Mouse (Mus musculus) MEL (cell line): ENCODE data around the gene Hbb-bs. TPM values are rescaled to one million over a fixed set of nuclear protein-coding genes. Genes with fewer than 3 reads are reported as not detected.

Experiments
- DNase-seq: peaks from one replicate; pipeline ENCODE4 v3.0.0; 2011; ENCODE audit warnings: low read depth, low spot score
- H3K27ac ChIP-seq: 2 replicates; pipeline ENCODE4 v1.5.1; 2012; ENCODE audit warnings: low read depth, mild to moderate bottlenecking, control low read depth, low read length, moderate library complexity; ENCODE audit not compliant: control insufficient read depth
- H3K27me3 ChIP-seq, 2 experiments: fragments of 150-350 bp in 1 of 2; sonication (generic) in 1 of 2; 2 replicates each; pipeline ENCODE4 v1.6.1; 2012; ENCODE audit warnings: low read length in 2 of 2, mild to moderate bottlenecking in 2 of 2, improper control_type of control experiment in 1 of 2, moderate library complexity in 1 of 2; ENCODE audit not compliant: insufficient read depth in 2 of 2, control insufficient read depth in 1 of 2
- H3K36me3 ChIP-seq, 2 experiments: 2 replicates each; pipeline ENCODE4 v1.6.1; 2012 to 2014; ENCODE audit warnings: low read length in 2 of 2, improper control_type of control experiment in 1 of 2, inconsistent platforms in 1 of 2, mild to moderate bottlenecking in 1 of 2; ENCODE audit not compliant: insufficient read depth in 2 of 2, control insufficient read depth in 1 of 2
- H3K4me1 ChIP-seq, 2 experiments: fragments of 150-350 bp in 1 of 2; sonication (generic) in 1 of 2; 2 replicates each; pipeline ENCODE4 v1.6.1; 2012; ENCODE audit warnings: low read length in 2 of 2, improper control_type of control experiment in 1 of 2, mild to moderate bottlenecking in 1 of 2; ENCODE audit not compliant: insufficient read depth in 2 of 2, control insufficient read depth in 1 of 2
- H3K4me3 ChIP-seq, 2 experiments: fragments of 150-350 bp in 1 of 2; sonication (generic) in 1 of 2; 2 replicates each; pipeline ENCODE4 v1.5.1; 2012; ENCODE audit warnings: low read depth in 2 of 2, low read length in 2 of 2, mild to moderate bottlenecking in 2 of 2, moderate library complexity in 2 of 2, control low read depth in 1 of 2, improper control_type of control experiment in 1 of 2; ENCODE audit not compliant: control insufficient read depth in 1 of 2, insufficient read depth in 1 of 2
- H3K79me2 ChIP-seq: 2 replicates; pipeline ENCODE4 v1.6.1; 2012; ENCODE audit warnings: mild to moderate bottlenecking, low read length, moderate library complexity; ENCODE audit not compliant: control insufficient read depth, poor library complexity, insufficient read depth
- H3K9ac ChIP-seq: 2 replicates; pipeline ENCODE4 v1.6.1; 2012; ENCODE audit warnings: low read depth, mild to moderate bottlenecking, control low read depth, low read length, moderate library complexity; ENCODE audit not compliant: control insufficient read depth, poor library complexity, severe bottlenecking
- H3K9me3 ChIP-seq: fragments of 150-350 bp; sonication (generic); replicated peaks from 2 replicates; pipeline ENCODE4 v1.6.1; 2012; ENCODE audit warnings: mild to moderate bottlenecking, low read length, improper control_type of control experiment, moderate library complexity; ENCODE audit not compliant: insufficient read depth
- BHLHE40 ChIP-seq: IDR thresholded peaks from 2 replicates; pipeline ENCODE4 v1.6.1; 2012; ENCODE audit warnings: low read depth, mild to moderate bottlenecking, inconsistent platforms, low read length, improper control_type of control experiment, borderline replicate concordance
- CHD1 ChIP-seq: IDR thresholded peaks from 2 replicates; pipeline ENCODE4 v1.6.1; 2012; ENCODE audit warnings: low read depth, mild to moderate bottlenecking, inconsistent platforms, low read length, improper control_type of control experiment
- CHD2 ChIP-seq: IDR thresholded peaks from 2 replicates; pipeline ENCODE4 v1.6.1; 2011; ENCODE audit warnings: low read length, improper control_type of control experiment
- CTCF ChIP-seq, 3 experiments: IDR thresholded peaks in 2 of 3; conservative IDR thresholded peaks in 1 of 3; 2 replicates each; pipeline ENCODE4 v1.5.1; 2011 to 2012; ENCODE audit warnings: low read length in 3 of 3, low read depth in 2 of 3, mild to moderate bottlenecking in 2 of 3, improper control_type of control experiment in 1 of 3, inconsistent platforms in 1 of 3, mixed read lengths in 1 of 3, moderate library complexity in 1 of 3; ENCODE audit not compliant: control insufficient read depth in 1 of 3, insufficient read depth in 1 of 3, poor library complexity in 1 of 3, severe bottlenecking in 1 of 3
- E2F4 ChIP-seq: IDR thresholded peaks from 2 replicates; pipeline ENCODE4 v1.6.1; 2011; ENCODE audit warnings: low read depth, low read length, improper control_type of control experiment, borderline replicate concordance
- ELF1 ChIP-seq: IDR thresholded peaks from 2 replicates; pipeline ENCODE4 v1.6.1; 2014; ENCODE audit warnings: low read depth, mild to moderate bottlenecking, inconsistent platforms, low read length, improper control_type of control experiment, moderate library complexity
- EP300 ChIP-seq, 2 experiments: IDR thresholded peaks; 2 replicates each; pipeline ENCODE4 v1.6.1; 2011; ENCODE audit warnings: improper control_type of control experiment in 2 of 2, low read length in 2 of 2, low read depth in 1 of 2, mild to moderate bottlenecking in 1 of 2
- ETS1 ChIP-seq: IDR thresholded peaks from 2 replicates; pipeline ENCODE4 v1.6.1; 2012; ENCODE audit warnings: low read depth, mild to moderate bottlenecking, inconsistent platforms, low read length, improper control_type of control experiment, moderate library complexity
- GABPA ChIP-seq: IDR thresholded peaks from 2 replicates; pipeline ENCODE4 v1.6.1; 2012; ENCODE audit warnings: low read depth, mild to moderate bottlenecking, inconsistent platforms, low read length, improper control_type of control experiment, moderate library complexity
- GATA1 ChIP-seq: IDR thresholded peaks from 2 replicates; pipeline ENCODE4 v1.6.1; 2011; ENCODE audit warnings: low read depth, low read length, improper control_type of control experiment
- HCFC1 ChIP-seq: IDR thresholded peaks from 2 replicates; pipeline ENCODE4 v1.6.1; 2012; ENCODE audit warnings: low read depth, mild to moderate bottlenecking, inconsistent platforms, low read length, improper control_type of control experiment, moderate library complexity
- JUND ChIP-seq: IDR thresholded peaks from 2 replicates; pipeline ENCODE4 v1.6.1; 2011; ENCODE audit warnings: low read depth, mild to moderate bottlenecking, improper control_type of control experiment, low read length
- KAT2A ChIP-seq: conservative IDR thresholded peaks from 2 replicates; pipeline ENCODE4 v1.6.1; 2012; ENCODE audit warnings: low read depth, low read length, improper control_type of control experiment, inconsistent platforms
- MAFK ChIP-seq: IDR thresholded peaks from 2 replicates; pipeline ENCODE4 v1.6.1; 2011; ENCODE audit warnings: low read depth, mild to moderate bottlenecking, low read length, improper control_type of control experiment, borderline replicate concordance
- MAX ChIP-seq: IDR thresholded peaks from 2 replicates; pipeline ENCODE4 v1.6.1; 2011; ENCODE audit warnings: low read length, improper control_type of control experiment
- MAZ ChIP-seq: IDR thresholded peaks from 2 replicates; pipeline ENCODE4 v1.6.1; 2012; ENCODE audit warnings: low read depth, mild to moderate bottlenecking, inconsistent platforms, low read length, improper control_type of control experiment
- MEF2A ChIP-seq: IDR thresholded peaks from 2 replicates; pipeline ENCODE4 v1.6.1; 2014; ENCODE audit warnings: low read depth, mild to moderate bottlenecking, inconsistent platforms, low read length, improper control_type of control experiment; ENCODE audit not compliant: poor library complexity, insufficient replicate concordance, severe bottlenecking; ENCODE audit errors: extremely low read depth
- MXI1 ChIP-seq: IDR thresholded peaks from 2 replicates; pipeline ENCODE4 v1.6.1; 2011; ENCODE audit warnings: mild to moderate bottlenecking, low read depth, low read length, improper control_type of control experiment
- MYC ChIP-seq: IDR thresholded peaks from 2 replicates; pipeline ENCODE4 v1.6.1; 2011; ENCODE audit warnings: low read depth, mild to moderate bottlenecking, low read length, improper control_type of control experiment, moderate library complexity
- NELFE ChIP-seq: IDR thresholded peaks from 2 replicates; pipeline ENCODE4 v1.6.1; 2011; ENCODE audit warnings: low read depth, low read length, improper control_type of control experiment
- NRF1 ChIP-seq: IDR thresholded peaks from 2 replicates; pipeline ENCODE4 v1.6.1; 2014; ENCODE audit warnings: low read depth, mild to moderate bottlenecking, inconsistent platforms, low read length, improper control_type of control experiment, moderate library complexity; ENCODE audit not compliant: poor library complexity, insufficient read depth, severe bottlenecking
- POLR2A ChIP-seq, 2 experiments: IDR thresholded peaks; 2 replicates each; pipeline ENCODE4 v1.6.1; 2011 to 2012; ENCODE audit warnings: low read length in 2 of 2, mild to moderate bottlenecking in 2 of 2, control low read depth in 1 of 2, improper control_type of control experiment in 1 of 2, low read depth in 1 of 2, moderate library complexity in 1 of 2; ENCODE audit not compliant: control insufficient read depth in 1 of 2, insufficient read depth in 1 of 2, poor library complexity in 1 of 2
- POLR2AphosphoS5 ChIP-seq: IDR thresholded peaks from 2 replicates; pipeline ENCODE4 v1.6.1; 2012; ENCODE audit warnings: low read depth, borderline replicate concordance, mild to moderate bottlenecking, inconsistent platforms, low read length, moderate library complexity, mixed read lengths
- RAD21 ChIP-seq: IDR thresholded peaks from 2 replicates; pipeline ENCODE4 v1.6.1; 2011; ENCODE audit warnings: mild to moderate bottlenecking, low read depth, low read length, improper control_type of control experiment
- RCOR1 ChIP-seq: IDR thresholded peaks from 2 replicates; pipeline ENCODE4 v1.6.1; 2012; ENCODE audit warnings: low read depth, mild to moderate bottlenecking, inconsistent platforms, low read length, improper control_type of control experiment
- SIN3A ChIP-seq: IDR thresholded peaks from 2 replicates; pipeline ENCODE4 v1.6.1; 2012; ENCODE audit warnings: low read length, improper control_type of control experiment, inconsistent platforms
- SMC3 ChIP-seq: IDR thresholded peaks from 2 replicates; pipeline ENCODE4 v1.6.1; 2011; ENCODE audit warnings: low read depth, low read length, improper control_type of control experiment
- TAL1 ChIP-seq: IDR thresholded peaks from 2 replicates; pipeline ENCODE4 v1.6.1; 2012; ENCODE audit warnings: mild to moderate bottlenecking, inconsistent platforms, low read length, moderate library complexity, mixed read lengths
- TBP ChIP-seq: IDR thresholded peaks from 2 replicates; pipeline ENCODE4 v1.8.0; 2011; ENCODE audit warnings: low read depth, low read length, improper control_type of control experiment
- TCF12 ChIP-seq: IDR thresholded peaks from 2 replicates; pipeline ENCODE4 v1.6.1; 2014; ENCODE audit warnings: low read depth, mild to moderate bottlenecking, inconsistent platforms, low read length, improper control_type of control experiment, moderate library complexity
- UBTF ChIP-seq: IDR thresholded peaks from 2 replicates; pipeline ENCODE4 v1.6.1; 2012; ENCODE audit warnings: low read depth, mild to moderate bottlenecking, inconsistent platforms, low read length, improper control_type of control experiment, moderate library complexity, borderline replicate concordance; ENCODE audit not compliant: insufficient read depth
- USF1 ChIP-seq: IDR thresholded peaks from 2 replicates; pipeline ENCODE4 v1.6.1; 2014; ENCODE audit warnings: low read depth, mild to moderate bottlenecking, inconsistent platforms, low read length, improper control_type of control experiment, moderate library complexity
- USF2 ChIP-seq, 2 experiments: IDR thresholded peaks; 2 replicates each; pipeline ENCODE4 v1.6.1; 2011 to 2012; ENCODE audit warnings: improper control_type of control experiment in 2 of 2, low read length in 2 of 2, borderline replicate concordance in 1 of 2, inconsistent platforms in 1 of 2, low read depth in 1 of 2, mild to moderate bottlenecking in 1 of 2; ENCODE audit not compliant: insufficient read depth in 1 of 2
- ZC3H11A ChIP-seq: IDR thresholded peaks from 2 replicates; pipeline ENCODE4 v1.6.1; 2012; ENCODE audit warnings: low read depth, mild to moderate bottlenecking, inconsistent platforms, low read length, improper control_type of control experiment
- ZKSCAN1 ChIP-seq: IDR thresholded peaks from 2 replicates; pipeline ENCODE4 v1.6.1; 2012; ENCODE audit warnings: low read depth, mild to moderate bottlenecking, inconsistent platforms, low read length, improper control_type of control experiment, moderate library complexity
- ZMIZ1 ChIP-seq: IDR thresholded peaks from 2 replicates; pipeline ENCODE4 v1.6.1; 2012; ENCODE audit warnings: low read depth, mild to moderate bottlenecking, inconsistent platforms, low read length, improper control_type of control experiment, moderate library complexity
- ZNF384 ChIP-seq: IDR thresholded peaks from 2 replicates; pipeline ENCODE4 v1.6.1; 2012; ENCODE audit warnings: low read depth, mild to moderate bottlenecking, inconsistent platforms, low read length, improper control_type of control experiment
- polyA plus RNA-seq, 2 experiments: library from polyadenylated mRNA; stranded (reverse) in 1 of 2; unstranded in 1 of 2; fragments of >175 nt in 1 of 2; fragments of >200 nt in 1 of 2; gene quantifications; 2 replicates each; pipeline versions ENCODE4 v1.2.1 to v1.2.4; 2012; ENCODE audit warnings: low replicate concordance in 2 of 2, low read depth in 1 of 2; ENCODE audit not compliant: insufficient read length in 2 of 2, insufficient read depth in 1 of 2, missing spikeins in 1 of 2
- total RNA-seq: library from RNA; depleted of rRNA; stranded (reverse); fragments of 300-350 nt; gene quantifications from 2 replicates; pipeline ENCODE4 v1.2.3, GENCODE M21; 2012

The Hbb-bs gene
- total and polyA plus RNA-seq, 3 experiments = 79.0 to 208 TPM; not detected in 1

DNA sequence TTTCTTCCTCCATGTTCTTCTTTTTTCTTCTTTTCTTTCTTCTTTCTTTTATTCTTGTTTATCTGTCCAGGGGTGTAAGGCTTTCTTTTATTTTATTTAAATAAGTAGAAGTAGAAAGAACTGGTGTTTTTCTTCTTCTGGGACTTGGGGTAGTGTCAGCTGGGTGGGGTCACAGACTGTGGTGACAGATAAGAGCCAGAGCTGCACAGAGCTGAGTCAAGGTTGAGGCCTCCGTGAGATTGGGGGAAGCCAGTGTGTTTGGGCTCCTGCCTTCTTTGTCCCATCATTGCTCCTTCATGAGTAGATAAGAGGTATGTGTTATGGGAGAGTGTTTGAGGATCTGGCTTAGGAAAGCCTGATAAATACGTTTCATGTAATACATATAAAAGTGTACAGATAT lies 31.2 kb upstream of the Hbb-bs start:
- Histone ChIP-seq H3K79me2 (no peaks in the 10 kb centered on the region), H3K9me3 (no peaks in the 10 kb centered on the region), H3K27ac (peak overlapping the region; percentile 96), H3K27me3 (no peaks in the 10 kb centered on the region), H3K9ac (peak overlapping the region; percentile 39), H3K4me1 (peaks cover 11 to 32% of the 10 kb centered on the region in 2 experiments), H3K36me3 (peaks cover 0 to 48% of the 10 kb centered on the region in 2 experiments; a peak in 2 of 4 replicates), H3K4me3 (peak overlapping the region in 1 of 2 experiments; percentile 30; a peak in 2 of 4 replicates)
- DNase-seq = peak; percentile 90
- peak; percentile 60; the same call in 1 of the 2 replicates for TF ChIP-seq MAZ
- no peak for TF ChIP-seq KAT2A
- TF ChIP-seq ZMIZ1 = peak; percentile 83
- no peak for TF ChIP-seq E2F4
- no peak for TF ChIP-seq NRF1
- no peak for TF ChIP-seq ZC3H11A
- TF ChIP-seq USF1 = no peak
- TF ChIP-seq SIN3A = peak; percentile 79
- no peak for TF ChIP-seq MAX
- TF ChIP-seq USF2 (IDR thresholded peaks at IDR 0.05; ENCODE audit: borderline replicate concordance in 1 of 2, insufficient read depth in 1 of 2, low read depth in 1 of 2, low read length in 2 of 2) = no peak
- peak; percentile 51; the same call in 1 of the 2 replicates for TF ChIP-seq MXI1
- TF ChIP-seq ELF1 = no peak
- TF ChIP-seq GATA1 = peak; percentile 93
- TF ChIP-seq ETS1 = peak; percentile 91
- TF ChIP-seq MYC = peak; percentile 64; the same call in 1 of the 2 replicates
- TF ChIP-seq ZNF384 = no peak
- no peak for TF ChIP-seq ZKSCAN1
- 0 out of 2 replicates have a peak, but pooled peaks have one; percentile 9 for TF ChIP-seq CHD2
- peak; percentile 86 for TF ChIP-seq TAL1
- peak; percentile 89 for TF ChIP-seq TCF12
- TF ChIP-seq HCFC1 = 0 out of 2 replicates have a peak, but pooled peaks have one; percentile 26
- no peak for TF ChIP-seq RAD21
- no peak for TF ChIP-seq POLR2A (IDR thresholded peaks at IDR 0.05; ENCODE audit: control insufficient read depth in 1 of 2, insufficient read depth in 1 of 2, low read depth in 1 of 2, low read length in 2 of 2, poor library complexity in 1 of 2)
- peak; percentile 86 to 90 for TF ChIP-seq EP300 (IDR thresholded peaks at IDR 0.05; ENCODE audit: low read depth in 1 of 2, low read length in 2 of 2)
- TF ChIP-seq MEF2A = no peak
- 0 out of 2 replicates have a peak, but pooled peaks have one; percentile 17 for TF ChIP-seq BHLHE40
- peak; percentile 52; the same call in 1 of the 2 replicates for TF ChIP-seq JUND
- TF ChIP-seq MAFK = no peak; the same call in 1 of the 2 replicates
- no peak for TF ChIP-seq CTCF (IDR thresholded peaks at IDR 0.05 in 2 of 3, conservative IDR thresholded peaks at IDR 0.05 in 1 of 3; ENCODE audit: control insufficient read depth in 1 of 3, insufficient read depth in 1 of 3, low read depth in 2 of 3, low read length in 3 of 3, poor library complexity in 1 of 3, severe bottlenecking in 1 of 3)
- no peak for TF ChIP-seq CHD1
- peak; percentile 81 for TF ChIP-seq RCOR1
- TF ChIP-seq GABPA = 0 out of 2 replicates have a peak, but pooled peaks have one; percentile 61
- no peak for TF ChIP-seq UBTF
- TF ChIP-seq SMC3 = no peak
- no peak for TF ChIP-seq NELFE
- TF ChIP-seq TBP = 0 out of 2 replicates have a peak, but pooled peaks have one; percentile 43
- TF ChIP-seq POLR2AphosphoS5 = no peak
